In the genomic region with DNA sequence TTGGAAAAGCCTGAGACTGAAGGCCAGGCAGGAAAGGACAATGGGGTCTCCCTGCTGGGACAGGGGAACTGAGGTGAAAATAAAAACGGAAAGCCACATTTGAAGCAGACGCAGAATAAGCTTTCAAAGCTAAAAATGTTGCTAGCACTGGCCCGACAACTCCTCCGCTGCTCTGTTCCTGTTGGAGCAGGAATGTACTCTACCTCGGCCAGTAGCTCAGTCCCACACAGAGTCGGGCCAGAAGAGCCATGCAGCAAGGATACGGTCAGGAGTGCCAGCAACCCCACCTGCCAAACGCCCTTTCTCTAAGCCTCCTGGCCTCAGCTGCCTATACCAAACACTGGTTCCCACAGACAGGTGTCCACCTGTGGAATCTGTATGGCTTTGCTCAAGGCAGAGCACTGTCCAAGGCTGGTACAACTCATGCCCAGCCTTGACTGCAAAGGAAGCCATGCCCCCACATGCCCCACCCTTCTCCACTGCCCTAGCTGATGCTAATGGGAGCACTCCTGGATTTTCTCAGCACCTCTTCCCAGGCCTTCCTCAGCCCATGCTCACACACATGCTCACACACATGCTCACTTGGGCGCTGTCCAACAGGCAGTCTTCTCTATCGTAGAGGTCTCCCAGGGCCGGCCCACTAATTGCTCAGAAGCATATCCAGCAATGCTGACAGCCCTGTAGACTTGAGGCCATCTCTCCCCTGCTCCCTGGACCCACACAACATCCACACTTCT, we compare ENCODE assay signal across 20 mouse cellular contexts.
DNase-seq lines count a peak whose midpoint lies in the region; ATAC-seq and TF ChIP-seq lines count a peak whose summit lies in the region.
"Had no signal": no experiment of that assay in that cellular context is flagged by ENCODE, and none has a peak within 500 bp of the region (broad histone marks: within the 10 kb centered on the region; RNA-seq: fewer than 3 reads in every experiment).

No protein-coding gene starts in this region.

- H3K4me1 ChIP-seq in cortical plate, adult 2 months (ENCODE audit: control insufficient read depth, insufficient read depth, low read length) = peaks cover 16% of the 10 kb centered on the region
- H3K4me1 ChIP-seq in neural tube, embryonic 15.5 days = no peaks in the 10 kb centered on the region
- H3K4me1 ChIP-seq: embryonic facial prominence, embryonic 15.5 days; limb, embryonic 15.5 days had no signal

- H3K9me3 ChIP-seq in neural tube, embryonic 15.5 days (replicated peaks) = no peaks in the 10 kb centered on the region
- H3K9me3 ChIP-seq: embryonic facial prominence, embryonic 15.5 days; limb, embryonic 15.5 days; midbrain, embryonic 12.5 days had no signal

- 0 out of 2 replicates have a peak, but pooled peaks cover 6% of the 10 kb centered on the region for H3K27me3 ChIP-seq in neural tube, embryonic 15.5 days (replicated peaks)

- 75% methylated on average over 11 of the region's 11 CpGs for WGBS in neural tube, embryonic 15.5 days

- no peak overlapping the region for H3K9ac ChIP-seq in neural tube, embryonic 15.5 days (replicated peaks)
- H3K9ac ChIP-seq: embryonic facial prominence, embryonic 15.5 days; limb, embryonic 15.5 days; liver, postnatal 0 days; midbrain, embryonic 12.5 days had no signal

- peak; percentile 48 for ATAC-seq in frontal cortex, adult (ENCODE audit: low TSS enrichment)
- ATAC-seq in megakaryocyte progenitor cell, adult 5-6 weeks (replicated peaks; ENCODE audit: poor library complexity) = no peak
- no peak for ATAC-seq in neural tube, embryonic 15.5 days (ENCODE audit: low FRiP score)
- ATAC-seq: CD4-positive, CD25-positive, alpha-beta regulatory T cell, adult 4 months; inflammation-experienced regulatory T-cells, adult 6 months; liver, postnatal 0 days had no signal

- H3K27ac ChIP-seq in cortical plate, adult 2 months (ENCODE audit: insufficient read depth, low read length) = peak overlapping the region; percentile 39; the same call in 1 of the 2 replicates
- H3K27ac ChIP-seq in neural tube, embryonic 15.5 days (replicated peaks) = no peak overlapping the region
- H3K27ac ChIP-seq: embryonic facial prominence, embryonic 15.5 days; limb, embryonic 15.5 days; midbrain, embryonic 12.5 days had no signal

- H3K4me3 ChIP-seq in cortical plate, adult 2 months (ENCODE audit: insufficient read depth, low read length) = no peak overlapping the region
- no peak overlapping the region for H3K4me3 ChIP-seq in neural tube, embryonic 15.5 days (replicated peaks)
- H3K4me3 ChIP-seq: embryonic facial prominence, embryonic 15.5 days; limb, embryonic 15.5 days; midbrain, embryonic 12.5 days had no signal

- DNase-seq in frontal cortex, postnatal 36 days (ENCODE audit: low spot score in 2 of 2) = no peak
- peak; percentile 49 to 55 for DNase-seq in left cerebral cortex, adult 18-20 months (ENCODE audit: low spot score in 2 of 2)
- no peak for DNase-seq in left cerebral cortex, adult 11 months (ENCODE audit: low spot score)
- DNase-seq in R1 (ENCODE audit: low read depth, low spot score) = peak; percentile 6
- DNase-seq: adrenal gland, postnatal 25 days; gastrocnemius, postnatal 25 days; layer of hippocampus, postnatal 36 days; liver, postnatal 0 days; lung, postnatal 4 days; thymus, postnatal 4 days had no signal

- no peaks in the 10 kb centered on the region for H3K36me3 ChIP-seq in neural tube, embryonic 15.5 days
- H3K36me3 ChIP-seq: embryonic facial prominence, embryonic 15.5 days; limb, embryonic 15.5 days; midbrain, embryonic 12.5 days had no signal

- no peak overlapping the region for H3K4me2 ChIP-seq in neural tube, embryonic 15.5 days
- H3K4me2 ChIP-seq: embryonic facial prominence, embryonic 15.5 days; heart, embryonic 11.5 days; limb, embryonic 15.5 days; midbrain, embryonic 12.5 days had no signal

- no peak for TF ChIP-seq CTCF in cortical plate, adult 2 months (IDR thresholded peaks at IDR 0.05; ENCODE audit: extremely low read depth, insufficient read depth, low read length)

- TF ChIP-seq POLR2A in cortical plate, adult 2 months (IDR thresholded peaks at IDR 0.05; ENCODE audit: extremely low read depth, insufficient read depth, low read length) = no peak

Comparison
In these comparisons a context has a peak if more than half of its experiments do, and no peak if none do; other contexts are left out.
1. DNase-seq: peak in left cerebral cortex, adult 18-20 months (2 of 2) and R1 (single experiment); none in frontal cortex, postnatal 36 days (0 of 2) and left cerebral cortex, adult 11 months (single experiment).